Mouse (Mus musculus) megakaryocyte progenitor cell, adult 5-6 weeks (primary cell): ENCODE measurements around the gene Cuedc2. TPM values are rescaled to one million over a fixed set of nuclear protein-coding genes. Genes with fewer than 3 reads are reported as not detected.

Source experiments
- ATAC-seq: replicated peaks from 2 replicates; pipeline ENCODE4 v1.8.0; 2016; ENCODE audit warnings: mild to moderate bottlenecking, moderate TSS enrichment, inconsistent platforms; ENCODE audit not compliant: poor library complexity
- total RNA-seq, 2 experiments: library from RNA; stranded (forward) in 1 of 2; stranded (reverse) in 1 of 2; fragments of 157-497, 149-512 nt in 1 of 2; fragments of 200-1000 nt in 1 of 2; gene quantifications; 2 replicates each; pipeline versions ENCODE4 v1.2.3 to v1.2.4; 2015 to 2017

Cuedc2 gene
- total RNA-seq, 2 experiments from 2014 or later, result 42.1 to 184 TPM

GRCm38 (mm10) chr19:46308706-46309435 lies 29.6 kb downstream of the Cuedc2 start:
- ATAC-seq, result peak; percentile 61

- ATAC-seq, result no peak
Observed at GRCm38 (mm10) chr19:46308303-46308702, 30.2 kb downstream of the Cuedc2 start.

DNA sequence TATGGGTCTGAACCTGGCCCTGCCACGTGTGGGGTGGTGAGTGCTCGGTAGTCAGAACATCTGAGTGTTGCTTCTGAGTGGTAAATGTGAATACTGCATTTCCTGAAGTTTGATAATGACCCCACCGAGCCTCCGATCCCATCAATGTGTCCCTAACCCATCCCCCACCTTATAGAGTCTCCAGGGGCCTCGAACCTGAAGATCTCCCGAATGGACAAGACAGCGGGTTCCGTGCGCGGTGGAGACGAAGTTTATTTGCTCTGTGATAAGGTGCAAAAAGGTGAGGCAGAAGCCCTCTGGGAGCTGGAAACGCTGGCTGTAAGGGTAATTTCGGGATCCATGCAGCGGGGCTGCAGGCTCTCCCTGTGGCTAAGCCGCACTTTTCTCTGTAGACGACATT lies 30.7 kb downstream of the Cuedc2 start:
- ATAC-seq, result no peak

GRCm38 (mm10) chr19:46306751-46307289 lies 31.7 kb downstream of the Cuedc2 start:
- ATAC-seq, result no peak

GRCm38 (mm10) chr19:46306268-46306610 lies 32.3 kb downstream of the Cuedc2 start:
- ATAC-seq, result no peak

DNA sequence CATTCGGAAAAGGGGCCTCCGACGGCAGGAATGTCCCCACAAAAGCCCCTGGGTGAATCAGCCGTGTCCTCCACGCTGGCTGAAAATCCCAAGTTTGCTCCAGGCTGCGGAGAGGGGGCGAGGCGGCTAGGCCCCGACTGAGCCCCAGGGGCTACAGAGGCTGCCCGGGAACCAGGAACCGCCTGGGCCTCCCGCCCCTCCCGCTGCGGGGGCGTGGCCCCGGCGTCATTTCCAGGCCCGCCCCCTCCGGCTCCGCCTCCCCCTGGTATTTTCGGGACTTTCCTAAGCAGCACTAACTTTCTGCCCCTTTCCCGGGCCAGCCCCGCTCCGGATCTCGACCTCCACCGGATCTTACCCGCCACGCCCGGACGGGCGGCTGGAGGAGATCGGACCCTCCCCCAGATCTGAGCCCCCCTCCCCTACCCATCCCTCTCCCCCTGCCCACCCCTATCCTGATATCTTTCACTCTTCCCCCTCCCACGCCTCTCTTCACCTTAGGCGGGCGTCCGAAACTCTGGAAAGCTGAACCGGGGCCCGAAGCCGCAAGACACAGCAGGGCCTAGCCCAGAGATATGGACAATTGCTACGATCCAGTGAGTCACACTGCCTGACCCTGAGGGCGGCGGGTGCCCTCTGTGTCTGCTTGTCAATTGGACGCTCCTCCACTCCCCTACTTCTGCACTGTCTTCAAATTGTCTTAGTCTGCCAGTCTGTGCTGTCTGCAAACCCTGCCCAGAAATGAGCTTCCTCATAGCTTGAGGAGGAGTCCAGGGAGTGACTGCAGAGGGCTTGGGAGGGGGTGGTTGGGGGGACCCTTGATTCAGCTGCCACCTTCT lies 32.9 kb downstream of the Cuedc2 start:
- peak; percentile 54 for ATAC-seq

- ATAC-seq, result peak; percentile 28
Observed at GRCm38 (mm10) chr19:46304908-46305333, 33.6 kb downstream of the Cuedc2 start.

- ATAC-seq, result peak; percentile 65
Observed at GRCm38 (mm10) chr19:46304216-46304841, 34.2 kb downstream of the Cuedc2 start, which contains the start of gene Nfkb2. Gene Nfkb2, plus strand, starts transcription at chr19:46304320.

DNA sequence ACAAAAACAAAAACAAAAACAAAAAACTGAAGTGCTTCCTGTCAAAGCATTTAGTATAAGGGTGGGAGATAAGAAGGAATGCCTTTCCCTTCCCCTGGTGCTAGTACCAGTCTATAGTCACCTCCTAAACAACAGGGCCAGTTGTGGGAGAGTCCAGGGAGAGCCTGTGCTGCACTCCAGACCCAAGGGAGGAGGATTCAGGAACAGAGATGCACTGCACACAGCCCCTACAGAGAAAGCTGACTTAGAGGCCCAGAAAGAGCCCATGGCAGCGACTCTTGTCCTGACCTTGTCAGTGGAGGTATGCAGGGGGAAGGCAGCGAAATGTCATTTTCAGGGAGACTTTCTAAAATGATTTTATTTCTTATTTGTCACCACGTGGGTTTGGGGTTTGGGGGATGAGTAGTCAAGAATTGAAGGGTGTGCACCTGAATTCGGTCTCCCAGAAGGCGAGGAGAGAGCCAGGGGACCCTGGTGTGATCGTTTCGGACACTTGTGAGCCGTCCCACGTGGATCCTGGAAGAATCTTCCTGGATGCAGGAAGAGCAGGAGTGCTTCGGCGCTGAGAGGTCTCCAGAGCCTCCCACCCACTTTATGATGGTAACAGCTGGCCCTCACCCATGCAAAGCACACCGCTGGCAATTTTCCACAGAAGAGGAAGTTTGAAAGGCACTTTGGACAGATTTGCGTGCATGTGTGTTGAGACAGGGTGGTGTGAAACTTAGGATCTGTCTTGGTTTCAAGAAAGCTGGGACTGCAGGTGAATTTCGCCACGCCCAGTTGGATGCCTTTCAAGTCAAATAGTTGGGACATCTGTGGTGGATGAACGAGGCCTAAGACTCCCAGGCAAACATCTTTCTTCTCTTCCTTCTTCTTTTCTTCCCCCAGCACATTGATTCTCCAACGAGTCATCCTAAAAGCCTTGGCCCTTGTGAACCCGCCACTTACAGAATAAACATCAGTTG lies 35.0 kb downstream of the Cuedc2 start:
- ATAC-seq, result no peak

DNA sequence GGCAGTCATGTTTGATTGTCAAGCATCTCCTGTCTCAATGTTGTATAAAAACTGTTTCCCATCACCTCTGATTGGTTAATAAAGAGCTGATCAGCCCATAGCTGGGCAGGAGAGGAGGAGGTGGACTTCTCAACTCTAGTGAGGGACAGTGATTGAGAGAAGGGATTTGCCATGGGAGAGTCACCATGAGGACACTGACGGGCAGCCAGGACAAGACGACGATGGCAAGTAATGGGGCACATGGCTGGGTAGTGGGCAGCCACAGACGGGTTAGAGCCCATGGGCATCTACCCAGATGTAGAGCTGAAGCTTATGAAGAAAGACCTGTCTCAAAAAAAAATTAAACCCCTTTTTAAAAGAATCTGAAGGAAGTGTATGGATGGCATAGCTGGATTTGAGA lies 36.0 kb downstream of the Cuedc2 start:
- no peak for ATAC-seq

- ATAC-seq, result no peak
Observed at GRCm38 (mm10) chr19:46300294-46301045, 38.0 kb downstream of the Cuedc2 start.

GRCm38 (mm10) chr19:46296938-46297337 lies 41.6 kb downstream of the Cuedc2 start:
- ATAC-seq, result no peak

- ATAC-seq, result no peak
Observed at GRCm38 (mm10) chr19:46290535-46291105, 47.9 kb downstream of the Cuedc2 start.

- ATAC-seq, result no peak
Observed at GRCm38 (mm10) chr19:46287566-46287965, 50.9 kb downstream of the Cuedc2 start.

DNA sequence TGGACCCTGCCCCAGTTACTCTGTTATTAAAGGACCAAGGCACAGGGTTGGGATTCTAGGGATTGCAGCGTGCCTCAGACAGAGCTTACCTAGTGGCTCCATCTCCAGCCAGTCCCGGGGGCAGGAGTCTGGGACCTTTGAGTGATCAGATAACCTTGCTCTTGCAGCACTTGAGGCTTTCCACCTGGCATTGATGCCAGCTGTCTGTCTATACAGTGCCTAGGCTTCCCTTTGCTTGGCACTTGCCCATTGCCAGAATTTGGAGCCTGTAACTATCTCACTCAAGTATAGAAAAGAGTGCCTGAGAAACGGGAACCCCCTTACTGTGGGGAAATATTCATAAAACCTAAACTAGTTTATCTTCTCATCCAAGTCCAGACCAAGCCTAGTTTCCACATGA lies 51.6 kb downstream of the Cuedc2 start:
- ATAC-seq, result no peak

DNA sequence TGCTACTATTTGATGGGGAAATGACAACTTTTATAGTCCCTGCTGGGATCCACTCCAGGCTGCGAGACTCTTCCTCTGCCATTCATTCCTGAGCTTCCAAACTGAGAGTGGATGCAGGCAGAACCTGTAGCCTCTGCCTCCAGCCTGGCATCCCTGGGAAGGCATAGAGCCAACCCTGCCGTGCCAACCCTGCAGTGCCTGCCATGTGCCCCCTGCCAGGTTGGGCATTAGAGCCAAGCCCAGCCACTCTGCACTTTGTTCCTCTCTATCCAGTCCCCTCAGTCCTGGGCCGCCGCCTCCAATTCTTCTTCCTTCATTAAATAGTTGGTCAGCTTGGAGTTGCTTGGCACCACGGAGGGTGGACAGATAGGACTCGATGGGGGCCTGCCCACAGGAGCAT lies 52.5 kb downstream of the Cuedc2 start:
- no peak for ATAC-seq

DNA sequence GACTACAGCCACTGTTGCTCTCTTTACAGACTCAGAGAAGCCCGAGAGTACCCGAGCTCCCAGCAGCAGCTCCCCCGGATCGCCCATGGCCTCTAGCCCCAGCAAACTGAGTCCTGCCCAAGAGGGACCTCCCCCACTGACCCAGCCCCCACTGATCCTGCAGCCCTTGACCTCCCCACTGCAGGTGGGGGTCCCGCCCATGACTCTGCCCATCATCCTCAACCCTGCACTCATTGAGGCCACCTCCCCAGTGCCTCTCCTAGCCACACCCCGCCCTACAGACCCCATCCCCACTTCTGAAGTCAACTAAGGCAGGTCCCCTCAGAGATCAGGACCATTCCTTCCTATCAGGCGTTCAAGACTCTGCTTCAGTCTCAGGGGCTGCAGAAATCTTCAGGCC lies 52.9 kb downstream of the Cuedc2 start:
- ATAC-seq, result no peak

- no peak for ATAC-seq
Observed at GRCm38 (mm10) chr19:46284686-46285085, 53.8 kb downstream of the Cuedc2 start.
